Mouse (Mus musculus) heart, embryonic 11.5 days (tissue): ENCODE measurements around the gene Pparg. TPM values are rescaled to one million over a fixed set of nuclear protein-coding genes. Genes with fewer than 3 reads are reported as not detected.

Source experiments
- ATAC-seq: fragments of 200-750 bp; cut with Nextera tagmentation; replicated peaks from 2 replicates; pipeline ENCODE4 v1.8.0; 2017; ENCODE audit warnings: moderate library complexity; ENCODE audit not compliant: insufficient number of reproducible peaks, low FRiP score, low TSS enrichment
- H3K27ac ChIP-seq: fragments of 300-500 bp; sonication (generic); 2 replicates; pipeline ENCODE4 v1.5.1; 2014; ENCODE audit warnings: mild to moderate bottlenecking, low read depth, low read length
- H3K27me3 ChIP-seq: fragments of 300-500 bp; sonication (generic); 2 replicates; pipeline ENCODE4 v1.6.1; 2014; ENCODE audit warnings: mild to moderate bottlenecking, low read length, mixed read lengths; ENCODE audit not compliant: control insufficient read depth, insufficient read depth
- H3K36me3 ChIP-seq: fragments of 300-500 bp; sonication (generic); 2 replicates; pipeline ENCODE4 v1.6.1; 2014; ENCODE audit warnings: mild to moderate bottlenecking, low read length, moderate library complexity, mixed read lengths; ENCODE audit not compliant: control insufficient read depth, insufficient read depth
- H3K4me1 ChIP-seq: fragments of 300-500 bp; sonication (generic); 2 replicates; pipeline ENCODE4 v1.6.1; 2014; ENCODE audit warnings: low read length; ENCODE audit not compliant: control insufficient read depth, insufficient read depth
- H3K4me2 ChIP-seq: fragments of 300-500 bp; sonication (generic); 2 replicates; pipeline ENCODE4 v1.6.1; 2014; ENCODE audit warnings: mild to moderate bottlenecking, moderate library complexity
- H3K4me3 ChIP-seq: fragments of 300-500 bp; sonication (generic); 2 replicates; pipeline ENCODE4 v1.5.1; 2014; ENCODE audit warnings: low read depth, low read length
- H3K9ac ChIP-seq: fragments of 300-500 bp; sonication (generic); 2 replicates; pipeline ENCODE4 v1.6.1; 2014; ENCODE audit warnings: mild to moderate bottlenecking, low read depth, low read length, moderate library complexity
- H3K9me3 ChIP-seq: fragments of 300-500 bp; sonication (generic); replicated peaks from 2 replicates; pipeline ENCODE4 v1.6.1; 2016; ENCODE audit warnings: low read length; ENCODE audit not compliant: control insufficient read depth
- WGBS: fragments of 180-500 bp; shearing (Covaris S2); extraction: QIAGEN DNeasy Blood & Tissue Kit; methylation state at CpG from one replicate; pipeline ENCODE4 v1.1.7; 2014; ENCODE audit not compliant: insufficient replicate concordance; 5-methylcytosine and 5-hydroxymethylcytosine counted together
- polyA plus RNA-seq: library from polyadenylated mRNA; unstranded; fragments of >200 nt; fragmentation: Nextera tagmentation; extraction: Ambion mirVana; gene quantifications from 2 replicates; pipeline ENCODE4 v1.2.1, GENCODE M21; 2014

Pparg gene
- 0.69 and 1.3 TPM in 2 replicates for polyA plus RNA-seq

DNA sequence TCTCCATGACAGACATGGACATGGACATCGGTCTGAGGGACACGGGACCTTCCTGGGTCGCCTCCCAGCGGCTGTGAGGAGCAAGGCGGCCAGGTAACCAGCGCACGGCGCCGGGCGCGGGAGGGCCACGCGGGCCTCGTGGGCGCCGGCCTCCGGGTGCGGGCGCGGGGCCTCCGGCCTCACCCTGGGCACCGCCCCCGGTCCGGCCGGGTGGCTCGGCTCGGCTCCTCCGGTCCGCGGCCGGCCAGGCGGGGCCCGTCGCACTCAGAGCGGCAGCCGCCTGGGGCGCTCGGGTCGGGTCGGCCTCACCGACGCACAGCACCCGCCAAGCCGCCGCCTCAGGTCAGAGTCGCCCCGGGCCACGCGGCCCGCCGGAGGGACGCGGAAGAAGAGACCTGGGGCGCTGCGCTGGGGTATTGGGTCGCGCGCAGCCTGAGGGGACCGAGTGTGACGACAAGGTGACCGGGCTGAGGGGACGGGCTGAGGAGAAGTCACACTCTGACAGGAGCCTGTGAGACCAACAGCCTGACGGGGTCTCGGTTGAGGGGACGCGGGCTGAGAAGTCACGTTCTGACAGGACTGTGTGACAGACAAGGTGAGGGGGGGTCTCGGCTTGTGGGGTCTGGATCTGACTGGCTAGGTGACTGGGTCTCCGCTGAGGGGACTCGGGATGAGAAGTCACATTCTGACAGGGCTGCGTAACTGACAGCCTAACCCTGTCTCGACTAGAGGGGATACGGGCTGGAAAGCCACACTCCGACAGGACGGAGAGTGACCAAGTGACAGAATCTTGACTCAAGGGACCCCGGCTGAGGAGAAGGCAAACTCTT lies at the start of gene Pparg:
Gene Pparg (plus strand): TSS at position 176 of the 830 bp plus-strand sequence.
- peak within 1 kb of the TSS; percentile 69 for H3K9ac ChIP-seq
- H3K27me3 ChIP-seq: peaks cover 15% of the 10 kb centered on the region
- H3K4me2 ChIP-seq: peak within 1 kb of the TSS; percentile 98
- WGBS: 1% methylated on average over 58 of the region's 76 CpGs
- H3K36me3 ChIP-seq: no peaks in the 10 kb centered on the region
- 0 out of 2 replicates have a peak, but pooled peaks cover 3% of the 10 kb centered on the region for H3K9me3 ChIP-seq
- H3K4me1 ChIP-seq: no peaks in the 10 kb centered on the region
- H3K27ac ChIP-seq: no peak within 1 kb of the TSS
- ATAC-seq: peak; percentile 67
- peak within 1 kb of the TSS; percentile 58 for H3K4me3 ChIP-seq

DNA sequence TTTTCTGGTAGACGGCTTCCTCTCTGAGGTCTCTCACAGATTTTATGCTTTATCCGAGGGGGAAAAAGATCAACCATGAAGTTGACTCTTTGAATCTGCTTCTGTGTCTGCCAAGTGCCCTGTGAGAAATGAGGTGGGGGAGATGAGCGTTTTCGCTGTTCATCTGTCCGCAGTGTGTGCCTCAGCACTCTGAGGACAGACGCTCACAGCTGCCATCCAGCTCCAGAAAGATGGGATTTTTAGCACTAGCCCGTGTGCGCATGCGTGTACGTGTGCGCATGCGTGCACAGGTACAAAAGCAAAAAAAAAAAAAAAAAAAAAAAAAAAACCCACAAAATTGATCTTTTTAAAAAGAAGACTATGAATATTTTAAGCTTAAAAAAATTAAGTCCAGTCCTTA lies 48.0 kb upstream of the Pparg start:
- Histone ChIP-seq H3K9ac (no peak overlapping the region), H3K36me3 (no peaks in the 10 kb centered on the region), H3K4me3 (no peak overlapping the region), H3K4me1 (no peaks in the 10 kb centered on the region), H3K9me3 (no peaks in the 10 kb centered on the region), H3K27me3 (no peaks in the 10 kb centered on the region), H3K4me2 (no peak overlapping the region), H3K27ac (no peak overlapping the region)
- 76% methylated on average over 12 of the region's 12 CpGs for WGBS
- no peak for ATAC-seq

DNA sequence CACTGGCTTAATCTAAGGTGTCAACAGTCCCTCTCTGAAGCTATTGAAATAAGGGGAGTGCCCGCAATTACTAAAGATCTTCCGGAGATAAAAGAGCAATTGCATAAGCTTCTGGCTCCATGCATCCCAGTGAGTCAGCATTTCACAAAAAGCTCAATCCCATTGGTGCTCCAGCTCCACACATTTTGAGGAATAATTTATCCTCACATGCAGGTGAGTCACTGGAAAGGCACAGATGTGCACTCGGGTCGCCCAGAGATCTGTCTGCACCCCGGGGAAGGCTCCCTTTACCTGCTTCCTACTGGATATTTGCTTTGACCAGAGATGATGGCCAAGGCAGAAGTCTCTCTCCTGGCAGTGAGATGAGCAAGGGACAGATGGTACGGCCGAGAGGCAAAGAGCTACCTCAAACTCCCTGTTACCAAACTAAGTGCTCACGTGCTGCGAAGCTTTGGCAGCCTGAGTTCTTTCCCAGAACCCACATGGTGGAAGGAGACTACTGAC lies 47.5 kb upstream of the Pparg start:
- Histone ChIP-seq H3K4me1 (no peaks in the 10 kb centered on the region), H3K27ac (no peak overlapping the region), H3K36me3 (no peaks in the 10 kb centered on the region), H3K27me3 (no peaks in the 10 kb centered on the region), H3K4me2 (no peak overlapping the region), H3K9ac (no peak overlapping the region), H3K4me3 (no peak overlapping the region), H3K9me3 (no peaks in the 10 kb centered on the region)
- no peak for ATAC-seq
- WGBS: 70% methylated on average over 9 of the region's 9 CpGs

DNA sequence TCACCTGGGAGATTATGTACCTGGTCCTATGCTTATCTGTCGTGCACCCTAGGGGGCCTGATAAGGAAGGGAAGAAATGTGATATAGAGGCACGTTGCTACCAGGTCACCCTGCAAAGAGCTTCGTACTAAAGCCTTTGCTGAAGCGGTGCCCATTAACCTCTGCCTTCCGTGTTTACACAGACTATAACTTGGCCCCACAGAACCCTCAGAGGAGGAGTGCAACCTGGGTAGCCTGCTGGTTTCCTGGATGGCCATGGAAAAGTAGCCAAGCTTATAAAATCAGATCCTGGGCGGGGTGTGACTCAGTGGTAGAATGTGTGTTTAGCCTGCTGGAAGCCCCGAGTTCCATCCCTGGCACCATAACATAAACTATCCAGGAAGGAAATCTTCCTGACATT lies 46.8 kb upstream of the Pparg start:
- no peaks in the 10 kb centered on the region for H3K9me3 ChIP-seq
- 53% methylated on average over 7 of the region's 7 CpGs for WGBS
- H3K27me3 ChIP-seq: no peaks in the 10 kb centered on the region
- no peak overlapping the region for H3K9ac ChIP-seq
- H3K4me3 ChIP-seq: no peak overlapping the region
- no peak overlapping the region for H3K27ac ChIP-seq
- H3K4me1 ChIP-seq: no peaks in the 10 kb centered on the region
- ATAC-seq: no peak
- H3K4me2 ChIP-seq: no peak overlapping the region
- H3K36me3 ChIP-seq: no peaks in the 10 kb centered on the region

DNA sequence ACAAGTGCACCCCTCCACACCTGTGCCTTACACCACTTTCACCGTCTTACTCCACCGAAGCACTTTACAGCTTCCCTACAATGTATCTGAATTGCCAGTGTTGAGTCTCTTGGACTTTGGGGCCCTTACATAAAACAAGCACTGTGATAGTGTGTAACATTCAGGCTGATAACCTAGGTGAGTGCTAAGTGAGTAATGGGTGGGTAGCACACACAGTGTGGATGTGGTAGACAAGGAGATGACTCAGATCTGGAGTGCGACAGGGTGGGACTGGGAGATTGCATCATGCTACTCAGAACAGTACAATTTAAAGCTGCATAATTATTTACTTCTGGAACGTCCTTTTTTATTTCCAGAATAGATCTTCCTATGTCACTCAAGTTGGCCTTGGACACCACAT lies 45.0 kb upstream of the Pparg start:
- H3K4me3 ChIP-seq: no peak overlapping the region
- H3K9me3 ChIP-seq: no peaks in the 10 kb centered on the region
- H3K4me2 ChIP-seq: no peak overlapping the region
- no peak for ATAC-seq
- H3K27me3 ChIP-seq: no peaks in the 10 kb centered on the region
- no peak overlapping the region for H3K27ac ChIP-seq
- no peaks in the 10 kb centered on the region for H3K4me1 ChIP-seq
- no peak overlapping the region for H3K9ac ChIP-seq
- WGBS: 78% methylated on average over 4 of the region's 4 CpGs
- H3K36me3 ChIP-seq: no peaks in the 10 kb centered on the region

DNA sequence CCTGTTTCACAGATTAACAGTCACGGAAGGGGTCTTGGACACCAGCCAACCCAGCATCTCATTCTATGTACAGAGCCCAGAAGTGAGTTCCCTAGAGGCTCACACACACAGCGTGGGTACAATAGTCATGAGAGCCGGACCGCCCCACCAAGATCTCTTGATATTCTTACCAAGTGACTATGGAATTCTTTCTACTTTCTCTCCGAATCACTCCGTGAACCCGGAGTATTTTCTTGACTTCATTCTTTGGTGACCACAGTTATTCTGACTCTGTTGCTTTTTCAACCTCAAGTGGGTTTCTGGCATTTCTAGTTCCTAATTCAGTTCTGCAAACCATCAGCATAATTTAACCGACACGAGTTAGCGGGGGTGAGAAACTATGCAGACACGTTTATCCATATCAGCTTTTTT lies 43.9 kb upstream of the Pparg start:
- Histone ChIP-seq H3K4me1 (no peaks in the 10 kb centered on the region), H3K36me3 (no peaks in the 10 kb centered on the region), H3K27me3 (no peaks in the 10 kb centered on the region), H3K9ac (no peak overlapping the region), H3K4me3 (no peak overlapping the region), H3K9me3 (no peaks in the 10 kb centered on the region), H3K27ac (no peak overlapping the region), H3K4me2 (no peak overlapping the region)
- WGBS: 70% methylated on average over 11 of the region's 11 CpGs
- no peak for ATAC-seq

DNA sequence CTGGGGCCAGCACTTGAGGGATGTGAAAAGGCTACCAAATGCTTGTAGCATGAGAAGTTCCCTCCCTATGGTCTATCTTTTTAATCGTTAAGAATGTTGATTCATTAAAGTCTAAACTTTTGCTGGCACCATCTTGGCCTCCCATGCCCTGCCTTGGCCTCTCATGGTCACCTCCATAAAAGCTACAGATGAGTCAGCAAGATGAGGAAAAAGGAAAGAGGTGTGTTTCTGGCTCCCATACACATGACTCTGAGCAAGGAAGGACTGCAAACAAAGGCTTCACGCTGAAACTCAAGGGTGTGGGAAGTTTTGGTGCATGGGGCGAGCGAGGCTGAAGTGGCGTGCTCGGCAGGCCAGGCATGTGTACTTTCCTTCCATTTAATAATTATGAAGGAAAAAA lies 41.9 kb upstream of the Pparg start:
- Histone ChIP-seq H3K27me3 (no peaks in the 10 kb centered on the region), H3K9ac (no peak overlapping the region), H3K4me3 (no peak overlapping the region), H3K9me3 (no peaks in the 10 kb centered on the region), H3K36me3 (no peaks in the 10 kb centered on the region), H3K4me2 (no peak overlapping the region), H3K4me1 (no peaks in the 10 kb centered on the region), H3K27ac (no peak overlapping the region)
- no peak for ATAC-seq
- WGBS: 74% methylated on average over 6 of the region's 6 CpGs

DNA sequence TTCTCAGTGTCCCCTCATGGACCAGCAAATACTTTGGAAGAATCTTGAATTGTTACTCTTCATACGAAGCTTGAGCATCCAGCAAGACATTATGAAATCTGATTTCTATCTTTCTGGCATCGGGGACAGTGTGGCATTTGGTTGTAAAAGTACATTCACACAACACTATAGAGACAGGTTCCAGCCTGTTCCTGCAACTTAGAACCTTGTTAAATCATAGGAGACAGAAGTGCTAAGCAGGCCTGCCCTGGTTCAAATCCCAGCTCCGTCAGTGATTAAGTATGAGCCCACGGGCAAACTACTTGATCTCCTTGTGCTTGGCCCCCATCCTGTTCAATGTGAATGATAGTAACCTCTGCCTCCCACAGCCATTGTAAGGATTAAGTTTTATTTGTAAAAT lies 41.1 kb upstream of the Pparg start:
- no peaks in the 10 kb centered on the region for H3K4me1 ChIP-seq
- ATAC-seq: no peak
- H3K9me3 ChIP-seq: no peaks in the 10 kb centered on the region
- 84% methylated on average over 4 of the region's 4 CpGs for WGBS
- no peaks in the 10 kb centered on the region for H3K27me3 ChIP-seq
- H3K4me3 ChIP-seq: no peak overlapping the region
- H3K27ac ChIP-seq: no peak overlapping the region
- H3K4me2 ChIP-seq: no peak overlapping the region
- H3K9ac ChIP-seq: no peak overlapping the region
- H3K36me3 ChIP-seq: no peaks in the 10 kb centered on the region
